Mouse (Mus musculus) myocyte (in vitro differentiated cells): Measurements from ENCODE around the gene Ski. TPM values are rescaled to one million over a fixed set of nuclear protein-coding genes. Genes with fewer than 3 reads are reported as not detected.

Experiments used
- H3K27me3 ChIP-seq: one replicate; pipeline ENCODE4 v1.6.1; 2011; ENCODE audit not compliant: control insufficient read depth, insufficient read depth, insufficient read length
- H3K36me3 ChIP-seq: one replicate; pipeline ENCODE4 v1.6.1; 2011; ENCODE audit not compliant: control insufficient read depth, insufficient read depth
- H3K4me2 ChIP-seq: one replicate; pipeline ENCODE4 v1.6.1; 2011; ENCODE audit warnings: low read depth, control low read depth
- H3K4me3 ChIP-seq: one replicate; pipeline ENCODE4 v1.5.1; 2011; ENCODE audit warnings: mild to moderate bottlenecking, control low read depth, moderate library complexity
- H3K79me2 ChIP-seq: one replicate; pipeline ENCODE4 v1.6.1; 2011; ENCODE audit not compliant: control insufficient read depth, insufficient read depth
- H3ac ChIP-seq: one replicate; pipeline ENCODE4 v1.6.1; 2011; ENCODE audit not compliant: control insufficient read depth, insufficient read length
- CEBPB ChIP-seq: IDR thresholded peaks from 2 replicates; pipeline ENCODE4 v1.6.1; 2011; ENCODE audit warnings: mild to moderate bottlenecking, moderate library complexity; ENCODE audit not compliant: poor library complexity, insufficient read depth, severe bottlenecking
- E2F4 ChIP-seq: IDR thresholded peaks from one replicate; pipeline ENCODE4 v1.6.1; 2011; ENCODE audit warnings: mild to moderate bottlenecking, control low read depth, moderate library complexity; ENCODE audit not compliant: insufficient read depth
- MAX ChIP-seq: IDR thresholded peaks from one replicate; pipeline ENCODE4 v1.6.1; 2011; ENCODE audit warnings: low read depth, mild to moderate bottlenecking, control low read depth
- MYOD1 ChIP-seq, 3 experiments: IDR thresholded peaks; one replicate each; pipeline ENCODE4 v1.6.1; 2011; ENCODE audit warnings: control low read depth in 2 of 3, low read depth in 2 of 3, mild to moderate bottlenecking in 2 of 3, moderate library complexity in 1 of 3; ENCODE audit not compliant: insufficient read length in 2 of 3, control insufficient read depth in 1 of 3
- MYOG ChIP-seq, 3 experiments: IDR thresholded peaks; one replicate each; pipeline ENCODE4 v1.6.1; 2011; ENCODE audit warnings: control low read depth in 2 of 3, low read depth in 2 of 3, mild to moderate bottlenecking in 2 of 3; ENCODE audit not compliant: insufficient read length in 2 of 3, control insufficient read depth in 1 of 3, insufficient read depth in 1 of 3
- POLR2A ChIP-seq: IDR thresholded peaks from one replicate; pipeline ENCODE4 v1.6.1; 2011; ENCODE audit warnings: low read depth, mild to moderate bottlenecking, control low read depth, moderate library complexity; ENCODE audit not compliant: insufficient read length
- POLR2AphosphoS2 ChIP-seq: IDR thresholded peaks from one replicate; pipeline ENCODE4 v1.6.1; 2011; ENCODE audit warnings: low read depth, control low read depth; ENCODE audit not compliant: insufficient read length
- REST ChIP-seq: IDR thresholded peaks from one replicate; pipeline ENCODE4 v1.6.1; 2011; ENCODE audit warnings: mild to moderate bottlenecking, control low read depth, moderate library complexity; ENCODE audit not compliant: insufficient read depth, insufficient read length
- SRF ChIP-seq: IDR thresholded peaks from one replicate; pipeline ENCODE4 v1.6.1; 2011; ENCODE audit warnings: low read depth; ENCODE audit not compliant: control insufficient read depth, insufficient read length
- TCF12 ChIP-seq: IDR thresholded peaks from one replicate; pipeline ENCODE4 v1.6.1; 2011; ENCODE audit warnings: mild to moderate bottlenecking, control low read depth; ENCODE audit not compliant: poor library complexity, insufficient read depth, severe bottlenecking
- TCF3 ChIP-seq: IDR thresholded peaks from one replicate; pipeline ENCODE4 v1.6.1; 2011; ENCODE audit warnings: low read depth, control low read depth; ENCODE audit not compliant: insufficient read length
- USF1 ChIP-seq: IDR thresholded peaks from one replicate; pipeline ENCODE4 v1.6.1; 2011; ENCODE audit warnings: low read depth, mild to moderate bottlenecking, control low read depth, moderate library complexity
- polyA plus RNA-seq: library from polyadenylated mRNA; unstranded; fragments of >200 nt; fragmentation: generic; extraction: Trizol; gene quantifications from one replicate; pipeline ENCODE4 v1.2.1, GENCODE M21; 2012; ENCODE audit warnings: missing spikeins

Ski gene
- polyA plus RNA-seq, 1 experiment: 54.5 TPM

- no peak for TF ChIP-seq TCF3
- TF ChIP-seq SRF: no peak
- TF ChIP-seq E2F4: no peak
- TF ChIP-seq POLR2A: no peak
- TF ChIP-seq CEBPB: no peak
- TF ChIP-seq MYOD1 (IDR thresholded peaks at IDR 0.05; ENCODE audit: control insufficient read depth in 1 of 3, insufficient read length in 2 of 3, low read depth in 2 of 3): no peak
- no peak for TF ChIP-seq USF1
- no peak for TF ChIP-seq TCF12
- no peak for TF ChIP-seq MYOG (IDR thresholded peaks at IDR 0.05; ENCODE audit: control insufficient read depth in 1 of 3, insufficient read depth in 1 of 3, insufficient read length in 2 of 3, low read depth in 2 of 3)
- TF ChIP-seq REST: no peak
- TF ChIP-seq MAX: no peak
- TF ChIP-seq POLR2AphosphoS2: no peak
Measured at GRCm38 (mm10) chr4:155241789-155242188, 19.4 kb upstream of the Ski start.

GRCm38 (mm10) chr4:155239494-155239893 lies 17.1 kb upstream of the Ski start:
- H3K4me3 ChIP-seq: no peak overlapping the region
- H3K27me3 ChIP-seq: no peaks in the 10 kb centered on the region
- TF ChIP-seq REST (no peak), MYOD1 (IDR thresholded peaks at IDR 0.05; ENCODE audit: control insufficient read depth in 1 of 3, insufficient read length in 2 of 3, low read depth in 2 of 3) (no peak), POLR2AphosphoS2 (no peak), E2F4 (no peak), MYOG (IDR thresholded peaks at IDR 0.05; ENCODE audit: control insufficient read depth in 1 of 3, insufficient read depth in 1 of 3, insufficient read length in 2 of 3, low read depth in 2 of 3) (no peak), USF1 (no peak), CEBPB (no peak), SRF (no peak), TCF12 (no peak), TCF3 (no peak), MAX (no peak), POLR2A (no peak)
- H3K36me3 ChIP-seq: no peaks in the 10 kb centered on the region
- no peak overlapping the region for H3K4me2 ChIP-seq
- H3K79me2 ChIP-seq: no peaks in the 10 kb centered on the region
- H3ac ChIP-seq: no peak overlapping the region

More at GRCm38 (mm10) chr4:155241789-155242188, 19.4 kb upstream of the Ski start:
- Histone ChIP-seq H3K4me2 (no peak overlapping the region), H3ac (no peak overlapping the region), H3K4me3 (no peak overlapping the region), H3K79me2 (no peaks in the 10 kb centered on the region), H3K36me3 (no peaks in the 10 kb centered on the region), H3K27me3 (no peaks in the 10 kb centered on the region)

GRCm38 (mm10) chr4:155238276-155238675 lies 15.9 kb upstream of the Ski start:
- H3K4me2 ChIP-seq: no peak overlapping the region
- TF ChIP-seq MYOG (IDR thresholded peaks at IDR 0.05; ENCODE audit: control insufficient read depth in 1 of 3, insufficient read depth in 1 of 3, insufficient read length in 2 of 3, low read depth in 2 of 3): peak in 1 of 3 experiments; percentile 10
- no peak for TF ChIP-seq E2F4

GRCm38 (mm10) chr4:155236737-155237385 lies 14.5 kb upstream of the Ski start:
- Histone ChIP-seq H3K79me2 (no peaks in the 10 kb centered on the region), H3ac (no peak overlapping the region), H3K36me3 (no peaks in the 10 kb centered on the region), H3K4me3 (no peak overlapping the region), H3K27me3 (no peaks in the 10 kb centered on the region), H3K4me2 (no peak overlapping the region)
- TF ChIP-seq CEBPB (no peak), MAX (no peak), TCF12 (no peak), POLR2A (no peak), MYOG (IDR thresholded peaks at IDR 0.05; ENCODE audit: control insufficient read depth in 1 of 3, insufficient read depth in 1 of 3, insufficient read length in 2 of 3, low read depth in 2 of 3) (no peak), REST (no peak), POLR2AphosphoS2 (no peak), MYOD1 (IDR thresholded peaks at IDR 0.05; ENCODE audit: control insufficient read depth in 1 of 3, insufficient read length in 2 of 3, low read depth in 2 of 3) (no peak), E2F4 (no peak), SRF (no peak), TCF3 (no peak), USF1 (no peak)

More at GRCm38 (mm10) chr4:155238276-155238675, 15.9 kb upstream of the Ski start:
- Histone ChIP-seq H3K27me3 (no peaks in the 10 kb centered on the region), H3K36me3 (no peaks in the 10 kb centered on the region), H3K79me2 (no peaks in the 10 kb centered on the region), H3K4me3 (no peak overlapping the region), H3ac (no peak overlapping the region)
